Mouse (Mus musculus) adrenal gland, adult 10 weeks (tissue): ENCODE data around the gene Vmn1r202. TPM values are rescaled to one million over a fixed set of nuclear protein-coding genes. Genes with fewer than 3 reads are reported as not detected.

Experiments used
- polyA plus RNA-seq: library from polyadenylated mRNA; stranded (reverse); fragments of 350-450 nt; fragmentation: Illumina TruSeq; extraction: RNeasy Lipid Tissue Mini Kit (QIAGEN cat#74804); gene quantifications from one replicate; pipeline ENCODE4 v1.2.3, GENCODE M21; 2014; ENCODE audit warnings: low read depth, low replicate concordance

The Vmn1r202 gene
- not detected for polyA plus RNA-seq

GRCm38 (mm10) chr13:22505281-22505680, at the start of gene Vmn1r202:
Vmn1r202 (minus strand) TSS chr13:22505381.

GRCm38 (mm10) chr13:22552898-22553297, 47.7 kb upstream of the Vmn1r202 start, which contains the start of gene Vmn1r204:
Vmn1r204 (plus strand) TSS chr13:22553198.

GRCm38 (mm10) chr13:22517814-22518213, 12.6 kb upstream of the Vmn1r202 start, which contains the start of gene Vmn1r203:
Vmn1r203 (plus strand) TSS chr13:22518114.

DNA sequence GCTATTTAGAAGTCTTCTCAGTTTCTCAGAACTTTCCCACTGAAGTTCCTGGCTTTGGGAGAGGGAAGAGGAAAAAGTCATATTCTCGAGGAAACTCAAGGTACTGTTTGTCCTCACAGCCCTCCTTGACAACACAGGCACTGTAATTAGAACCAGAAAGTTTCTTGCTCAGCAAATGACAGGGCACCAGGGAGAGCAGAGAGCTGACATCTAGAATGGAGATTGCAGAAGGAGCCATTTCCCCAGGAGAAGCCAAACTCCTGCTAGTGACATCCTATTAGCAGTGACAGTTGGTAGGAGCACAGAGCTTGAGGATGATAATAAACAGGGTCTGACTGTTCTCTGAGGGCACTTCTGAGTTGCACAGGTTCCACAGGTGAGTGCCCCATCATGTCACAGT, 33.6 kb downstream of the Vmn1r202 start, which contains the start of gene Vmn1r201:
Gene Vmn1r201 (plus strand): TSS at position 301 of the 400 bp plus-strand sequence.

Other genes starting within 250 kb of the Vmn1r202 start
- not detected for gene Vmn1r195, start 234.9 kb downstream of the Vmn1r202 start, polyA plus RNA-seq
- gene Vmn1r196, start 215.5 kb downstream of the Vmn1r202 start, polyA plus RNA-seq, result not detected
- not detected for gene Vmn1r197, start 180.8 kb downstream of the Vmn1r202 start, polyA plus RNA-seq
- gene Vmn1r198, start 155.0 kb downstream of the Vmn1r202 start, polyA plus RNA-seq, result not detected
- gene Vmn1r199, start 125.6 kb downstream of the Vmn1r202 start, polyA plus RNA-seq, result not detected
- gene Vmn1r200, start 115.0 kb downstream of the Vmn1r202 start, polyA plus RNA-seq, result not detected
- not detected for gene Vmn1r201, start 33.5 kb downstream of the Vmn1r202 start, polyA plus RNA-seq
- not detected for gene Vmn1r203, start 12.7 kb upstream of the Vmn1r202 start, polyA plus RNA-seq
- gene Vmn1r204, start 47.8 kb upstream of the Vmn1r202 start, polyA plus RNA-seq, result not detected
- not detected for gene Vmn1r205, start 87.6 kb upstream of the Vmn1r202 start, polyA plus RNA-seq
- gene Vmn1r206, start 118.9 kb upstream of the Vmn1r202 start, polyA plus RNA-seq, result not detected
- not detected for gene Vmn1r207-ps, start 224.2 kb upstream of the Vmn1r202 start, polyA plus RNA-seq